Comparison of ENCODE assay signal across 20 mouse cellular contexts in genomic region chr9:27173646-27174045, GRCm38 (mm10). TPM values are rescaled to one million over a fixed set of nuclear protein-coding genes. Genes with fewer than 3 reads are reported as not detected.
DNase-seq lines count a peak whose midpoint lies in the region; ATAC-seq and TF ChIP-seq lines count a peak whose summit lies in the region.
"Had no signal": no experiment of that assay in that cellular context is flagged by ENCODE, and none has a peak within 500 bp of the region (broad histone marks: within the 10 kb centered on the region; RNA-seq: fewer than 3 reads in every experiment).

No protein-coding gene starts in this region.

- TF ChIP-seq CTCF in intestine, postnatal 0 days (IDR thresholded peaks at IDR 0.05; ENCODE audit: low read depth) = no peak

- no peak overlapping the region for H3K9ac ChIP-seq in limb, embryonic 14.5 days (ENCODE audit: low read depth, low read length, severe bottlenecking)
- no peak overlapping the region for H3K9ac ChIP-seq in forebrain, embryonic 11.5 days (ENCODE audit: low read length)
- H3K9ac ChIP-seq in forebrain, embryonic 13.5 days = peak overlapping the region; percentile 40; the same call in 1 of the 2 replicates
- H3K9ac ChIP-seq in midbrain, embryonic 12.5 days (replicated peaks) = no peak overlapping the region
- no peak overlapping the region for H3K9ac ChIP-seq in intestine, postnatal 0 days (ENCODE audit: low read depth, low read length)
- H3K9ac ChIP-seq: hindbrain, embryonic 12.5 days had no signal

- no peaks in the 10 kb centered on the region for H3K27me3 ChIP-seq in limb, embryonic 14.5 days (ENCODE audit: control insufficient read depth, insufficient read depth, low read length)
- no peaks in the 10 kb centered on the region for H3K27me3 ChIP-seq in limb, embryonic 10.5 days (ENCODE audit: low read depth, poor library complexity, severe bottlenecking)
- no peaks in the 10 kb centered on the region for H3K27me3 ChIP-seq in forebrain, embryonic 11.5 days (ENCODE audit: control insufficient read depth, insufficient read depth, low read length)
- no peaks in the 10 kb centered on the region for H3K27me3 ChIP-seq in forebrain, embryonic 13.5 days
- H3K27me3 ChIP-seq in midbrain, embryonic 12.5 days = peaks cover 3% of the 10 kb centered on the region; the same call in 1 of the 2 replicates
- H3K27me3 ChIP-seq in intestine, postnatal 0 days (replicated peaks; ENCODE audit: control insufficient read depth, insufficient read depth, low read length) = no peaks in the 10 kb centered on the region
- H3K27me3 ChIP-seq: hindbrain, embryonic 12.5 days had no signal

- no peak overlapping the region for H3K27ac ChIP-seq in limb, embryonic 14.5 days (replicated peaks; ENCODE audit: low read depth, low read length)
- H3K27ac ChIP-seq in limb, embryonic 10.5 days = no peak overlapping the region
- peak overlapping the region; percentile 1; the same call in 1 of the 2 replicates for H3K27ac ChIP-seq in forebrain, embryonic 11.5 days (ENCODE audit: low read depth, low read length)
- peak overlapping the region; percentile 53; the same call in 1 of the 2 replicates for H3K27ac ChIP-seq in forebrain, embryonic 13.5 days
- H3K27ac ChIP-seq in midbrain, embryonic 12.5 days (replicated peaks) = peak overlapping the region; percentile 2
- no peak overlapping the region for H3K27ac ChIP-seq in intestine, postnatal 0 days (ENCODE audit: low read depth, low read length)
- H3K27ac ChIP-seq: gastrocnemius, adult 2 months; heart, embryonic 10.5 days; hindbrain, embryonic 12.5 days had no signal

- H3K4me1 ChIP-seq in limb, embryonic 14.5 days (ENCODE audit: control insufficient read depth, insufficient read depth, low read length) = no peaks in the 10 kb centered on the region
- H3K4me1 ChIP-seq in limb, embryonic 10.5 days = 0 out of 2 replicates have a peak, but pooled peaks cover 2% of the 10 kb centered on the region
- peaks cover 3% of the 10 kb centered on the region; the same call in 1 of the 2 replicates for H3K4me1 ChIP-seq in forebrain, embryonic 11.5 days (replicated peaks; ENCODE audit: control insufficient read depth, insufficient read depth, low read length)
- H3K4me1 ChIP-seq in forebrain, embryonic 13.5 days = peaks cover 13% of the 10 kb centered on the region
- H3K4me1 ChIP-seq in midbrain, embryonic 12.5 days = peaks cover 8% of the 10 kb centered on the region; the same call in 1 of the 2 replicates
- H3K4me1 ChIP-seq in intestine, postnatal 0 days (replicated peaks; ENCODE audit: control insufficient read depth, insufficient read depth, low read length) = no peaks in the 10 kb centered on the region

- no peaks in the 10 kb centered on the region for H3K9me3 ChIP-seq in limb, embryonic 14.5 days (ENCODE audit: control insufficient read depth, low read length)
- no peaks in the 10 kb centered on the region for H3K9me3 ChIP-seq in limb, embryonic 10.5 days (replicated peaks)
- no peaks in the 10 kb centered on the region for H3K9me3 ChIP-seq in forebrain, embryonic 11.5 days (ENCODE audit: control insufficient read depth, low read length)
- H3K9me3 ChIP-seq in forebrain, embryonic 13.5 days (replicated peaks) = no peaks in the 10 kb centered on the region
- H3K9me3 ChIP-seq in midbrain, embryonic 12.5 days = no peaks in the 10 kb centered on the region
- no peaks in the 10 kb centered on the region for H3K9me3 ChIP-seq in intestine, postnatal 0 days (ENCODE audit: control insufficient read depth)
- H3K9me3 ChIP-seq: heart, embryonic 10.5 days; hindbrain, embryonic 12.5 days had no signal

- peak; percentile 18; the same call in 1 of the 2 replicates for ATAC-seq in limb, embryonic 14.5 days (ENCODE audit: low FRiP score, low read depth)
- no peak for ATAC-seq in forebrain, embryonic 11.5 days (replicated peaks; ENCODE audit: low FRiP score)
- no peak for ATAC-seq in forebrain, embryonic 13.5 days
- no peak for ATAC-seq in midbrain, embryonic 12.5 days (ENCODE audit: low FRiP score, low read depth)
- ATAC-seq in intestine, postnatal 0 days = no peak
- ATAC-seq: activated CD4-positive, CD25-positive, alpha-beta regulatory T cell, adult 4 months; inflammation-experienced regulatory T-cells, adult 6 months; Patski had no signal

- TF ChIP-seq POLR2A in limb, embryonic 14.5 days (IDR thresholded peaks at IDR 0.05; ENCODE audit: borderline replicate concordance, extremely low read depth, insufficient read depth, insufficient read length) = no peak

- H3K36me3 ChIP-seq in limb, embryonic 14.5 days (ENCODE audit: control insufficient read depth, insufficient read depth, low read length) = no peaks in the 10 kb centered on the region
- no peaks in the 10 kb centered on the region for H3K36me3 ChIP-seq in limb, embryonic 10.5 days
- no peaks in the 10 kb centered on the region for H3K36me3 ChIP-seq in forebrain, embryonic 11.5 days (ENCODE audit: control insufficient read depth, insufficient read depth, low read length)
- H3K36me3 ChIP-seq in forebrain, embryonic 13.5 days (ENCODE audit: poor library complexity, severe bottlenecking) = no peaks in the 10 kb centered on the region
- H3K36me3 ChIP-seq in midbrain, embryonic 12.5 days = no peaks in the 10 kb centered on the region
- no peaks in the 10 kb centered on the region for H3K36me3 ChIP-seq in intestine, postnatal 0 days (ENCODE audit: control insufficient read depth, insufficient read depth)
- H3K36me3 ChIP-seq: heart, embryonic 10.5 days; hindbrain, embryonic 12.5 days had no signal

- H3K4me2 ChIP-seq in limb, embryonic 14.5 days (replicated peaks; ENCODE audit: low read depth, low read length, severe bottlenecking) = no peak overlapping the region
- H3K4me2 ChIP-seq in forebrain, embryonic 11.5 days (ENCODE audit: low read depth, low read length, severe bottlenecking) = no peak overlapping the region
- no peak overlapping the region for H3K4me2 ChIP-seq in forebrain, embryonic 13.5 days
- H3K4me2 ChIP-seq in midbrain, embryonic 12.5 days (replicated peaks) = no peak overlapping the region
- no peak overlapping the region for H3K4me2 ChIP-seq in intestine, postnatal 0 days (replicated peaks; ENCODE audit: low read depth)
- H3K4me2 ChIP-seq: hindbrain, embryonic 12.5 days had no signal

- 72% methylated on average over 2 of the region's 2 CpGs for WGBS in limb, embryonic 14.5 days
- 84% methylated on average over 2 of the region's 2 CpGs for WGBS in limb, embryonic 10.5 days
- 42% methylated on average over 2 of the region's 2 CpGs for WGBS in forebrain, embryonic 11.5 days
- 56% methylated on average over 2 of the region's 2 CpGs for WGBS in forebrain, embryonic 13.5 days
- WGBS in midbrain, embryonic 12.5 days = 39% methylated on average over 2 of the region's 2 CpGs
- WGBS in intestine, postnatal 0 days = 81% methylated on average over 2 of the region's 2 CpGs

- H3K4me3 ChIP-seq in limb, embryonic 14.5 days (replicated peaks; ENCODE audit: low read length) = no peak overlapping the region
- no peak overlapping the region for H3K4me3 ChIP-seq in limb, embryonic 10.5 days
- no peak overlapping the region for H3K4me3 ChIP-seq in forebrain, embryonic 11.5 days (ENCODE audit: low read depth, low read length)
- H3K4me3 ChIP-seq in forebrain, embryonic 13.5 days = no peak overlapping the region
- no peak overlapping the region for H3K4me3 ChIP-seq in midbrain, embryonic 12.5 days
- H3K4me3 ChIP-seq in intestine, postnatal 0 days (ENCODE audit: low read depth, low read length) = no peak overlapping the region
- H3K4me3 ChIP-seq: gastrocnemius, adult 2 months; heart, embryonic 10.5 days; hindbrain, embryonic 12.5 days had no signal

- no peak for DNase-seq in limb, embryonic 14.5 days (ENCODE audit: low spot score)
- DNase-seq in limb, embryonic 10.5 days (ENCODE audit: low spot score) = no peak
- DNase-seq in forebrain, embryonic 11.5 days (ENCODE audit: low spot score) = no peak
- DNase-seq in urinary bladder, postnatal 4 days (ENCODE audit: low spot score in 2 of 2) = no peak
- no peak for DNase-seq in cerebellum, postnatal 36 days
- DNase-seq: adrenal gland, postnatal 14 days; cerebellum, adult 11-12 months; cerebellum, adult 9-10 months; gastrocnemius, adult 2 months; heart, adult 18-20 months; heart, postnatal 10 days; heart, postnatal 4 days had no signal

RNA-seq across cellular contexts. Expression of gene Jam3, which starts 18.4 kb away (rescaled TPM):
- 100 and 103 TPM in 2 replicates for polyA plus RNA-seq in limb, embryonic 14.5 days (2012; rRNA removed)
- 110 and 112 TPM in 2 replicates for polyA plus RNA-seq in limb, embryonic 14.5 days (2014; fragmentation: Nextera tagmentation; extraction: Ambion mirVana)
- 82.4 and 97.9 TPM in 2 replicates for polyA plus RNA-seq in limb, embryonic 10.5 days (2016; fragmentation: Nextera tagmentation; extraction: Ambion mirVana)
- polyA plus RNA-seq in forebrain, embryonic 11.5 days (2014; fragmentation: Nextera tagmentation; extraction: Ambion mirVana) = 168 and 176 TPM in 2 replicates
- 113 and 123 TPM in 2 replicates for polyA plus RNA-seq in forebrain, embryonic 13.5 days (2015; fragmentation: Nextera tagmentation; extraction: Ambion mirVana)
- 137 and 144 TPM in 2 replicates for polyA plus RNA-seq in midbrain, embryonic 12.5 days (2016; fragmentation: Nextera tagmentation; extraction: Ambion mirVana)
- 17.8 and 20.3 TPM in 2 replicates for polyA plus RNA-seq in intestine, postnatal 0 days (2015; fragmentation: Nextera tagmentation; extraction: Ambion mirVana)

Comparison
In these comparisons a context has a peak if more than half of its experiments do, and no peak if none do; other contexts are left out.
1. H3K27ac ChIP-seq: peak in forebrain, embryonic 11.5 days (single experiment), forebrain, embryonic 13.5 days (single experiment) and midbrain, embryonic 12.5 days (single experiment); none in limb, embryonic 14.5 days (single experiment), limb, embryonic 10.5 days (single experiment) and intestine, postnatal 0 days (single experiment).